Mouse (Mus musculus): ENCODE measurements at regions not wholly inside any gene's neighbourhood (a gene's known extent, or its start where the extent isn't known, plus 50 kb on each side); places are given as distances from the start of the nearest gene placed in this dataset.
"Not testable (repeated sequence)": the region's sequence is repeated elsewhere in the genome, so short reads cannot be mapped to it uniquely, and the experiment has no call there.

DNA sequence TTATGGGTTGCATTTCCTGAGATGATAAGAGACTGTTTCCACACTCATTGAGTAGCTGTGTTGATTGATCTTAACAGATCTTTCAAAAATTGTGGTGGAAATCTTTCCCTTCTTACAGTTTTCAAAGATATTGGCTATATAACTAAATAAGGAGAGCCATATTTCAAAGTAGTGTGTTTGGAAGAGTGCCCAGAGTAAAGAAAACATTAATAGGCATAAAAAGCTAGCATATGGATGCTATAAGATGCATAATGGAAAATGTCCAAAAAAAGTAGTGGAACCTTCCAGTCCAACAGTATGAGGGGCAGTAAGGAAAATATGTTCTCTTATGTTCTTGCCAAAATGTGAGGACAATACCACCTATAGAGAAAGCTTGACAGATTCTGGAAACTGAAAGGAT, 137.2 kb upstream of the Speer3 start:
- no peak for DNase-seq (ENCODE audit: low read depth, low spot score)

DNA sequence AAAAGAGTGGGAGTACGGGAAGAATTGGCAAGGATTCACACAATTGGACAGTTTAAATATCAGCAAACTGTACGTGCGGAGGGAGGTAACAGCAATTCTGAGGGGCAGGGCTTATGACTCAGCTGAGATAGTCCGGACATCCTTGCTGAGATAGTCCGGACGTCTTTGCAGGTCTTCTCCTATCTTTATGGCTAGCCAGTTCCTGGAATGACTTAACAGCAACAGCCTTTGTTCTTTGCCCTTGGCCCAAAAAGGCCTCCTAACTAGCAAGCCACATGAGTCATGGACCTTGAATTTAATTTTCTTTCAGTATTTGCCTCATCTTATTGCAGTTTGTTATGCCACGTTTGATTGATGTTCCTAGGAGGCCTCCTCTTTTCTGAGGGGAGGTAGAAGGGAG, 133.1 kb upstream of the Speer3 start:
- not testable (repeated sequence) for DNase-seq (ENCODE audit: low read depth, low spot score)

DNA sequence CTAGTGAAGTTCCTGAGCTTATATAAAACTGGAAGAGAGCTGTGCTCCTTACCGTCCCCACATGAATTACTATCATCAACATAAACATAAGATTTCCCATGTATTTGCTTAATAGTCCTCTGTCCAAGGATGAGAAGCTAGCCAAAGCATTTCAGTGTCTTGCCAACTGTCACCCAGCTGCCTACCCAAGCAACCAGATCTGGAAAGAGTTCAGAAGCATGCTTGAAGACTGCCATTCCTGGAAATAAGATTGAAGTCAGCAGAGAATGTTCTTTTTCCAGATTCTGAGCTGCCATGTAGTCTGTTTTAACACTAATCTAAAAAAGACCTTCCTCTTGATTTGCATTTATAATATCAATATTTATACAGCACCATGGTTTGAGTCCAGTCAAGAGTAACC, 131.9 kb upstream of the Speer3 start:
- no peak for DNase-seq (ENCODE audit: low read depth, low spot score)

DNA sequence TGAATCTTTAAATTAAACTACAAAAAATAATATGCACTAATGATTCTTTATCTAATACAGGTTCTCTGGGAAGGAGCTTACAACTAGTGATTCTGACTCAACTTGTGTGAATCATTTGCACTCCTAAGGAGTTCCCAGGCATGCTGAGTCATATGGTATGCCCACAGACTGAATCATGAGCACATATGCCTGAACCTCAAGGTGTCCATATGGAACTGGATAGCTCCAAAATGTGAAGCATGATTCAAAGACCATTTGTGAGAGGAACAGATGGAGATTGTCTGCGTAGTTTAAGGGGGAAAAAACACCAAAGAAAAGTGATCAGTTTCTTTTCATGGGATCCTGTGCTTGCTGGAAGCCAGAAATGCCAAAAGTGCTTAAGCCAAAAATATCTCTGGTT, 124.0 kb upstream of the Speer3 start:
- DNase-seq (ENCODE audit: low read depth, low spot score) = no peak

DNA sequence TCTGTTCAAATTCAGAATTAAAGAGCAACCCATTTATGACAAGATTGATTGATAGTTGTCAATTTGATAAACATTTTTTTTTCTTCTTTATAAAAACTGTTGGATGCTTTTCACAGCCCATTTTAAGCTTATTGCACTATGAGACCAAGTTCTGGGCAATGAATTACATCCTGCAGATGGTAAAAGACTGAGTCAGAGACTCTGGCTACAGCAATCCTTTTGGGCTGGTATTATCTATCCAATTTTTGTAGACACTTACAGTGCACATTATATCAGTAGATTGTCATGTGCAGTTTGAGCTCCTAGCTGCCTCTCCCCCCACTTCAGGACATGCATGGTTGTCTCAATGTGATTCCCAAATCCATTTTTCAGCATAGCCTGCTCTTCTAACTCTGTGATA, 122.6 kb upstream of the Speer3 start:
- no peak for DNase-seq (ENCODE audit: low read depth, low spot score)

DNA sequence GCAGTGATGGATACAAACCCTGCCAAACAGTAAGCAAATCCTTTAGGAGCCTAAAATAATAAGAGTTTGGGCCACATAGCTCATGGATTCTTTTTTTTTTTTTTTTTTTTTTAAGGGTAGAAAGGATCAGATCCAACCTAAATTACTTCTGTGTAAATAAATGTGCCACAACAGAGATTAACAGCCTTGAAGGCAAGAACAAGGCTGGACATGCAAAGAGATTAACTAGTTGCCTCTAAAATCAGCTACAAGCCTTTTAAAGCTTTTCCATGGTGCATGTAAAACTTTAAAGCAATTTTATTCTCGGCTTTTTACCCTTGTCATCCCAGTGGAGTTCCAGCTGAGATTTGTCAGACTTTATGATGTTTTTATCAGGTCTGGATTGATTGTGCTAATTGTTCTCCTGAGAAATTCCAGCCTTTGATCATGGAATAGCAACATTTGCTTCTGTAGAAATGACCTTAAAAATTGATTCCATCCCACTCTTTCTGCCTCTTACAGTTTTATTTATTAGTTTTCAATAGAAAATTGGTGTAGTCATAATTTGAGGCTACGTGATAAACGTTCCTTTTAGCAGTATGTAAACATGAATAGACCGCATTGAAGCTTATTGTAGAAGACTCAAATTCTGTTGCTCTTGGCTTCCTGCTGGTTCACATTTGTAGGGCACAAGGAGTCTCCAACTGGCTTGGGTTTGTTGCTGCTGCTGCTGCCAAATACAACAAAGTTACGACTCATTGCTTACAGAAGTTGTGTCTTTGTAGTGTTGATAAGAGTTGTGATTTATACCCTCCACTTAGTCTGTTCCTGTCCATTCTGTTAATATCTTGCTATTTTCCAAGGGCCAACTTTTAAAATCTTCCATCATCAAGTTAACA, 100.3 kb upstream of the Speer3 start:
- no peak for DNase-seq (ENCODE audit: low read depth, low spot score)

DNA sequence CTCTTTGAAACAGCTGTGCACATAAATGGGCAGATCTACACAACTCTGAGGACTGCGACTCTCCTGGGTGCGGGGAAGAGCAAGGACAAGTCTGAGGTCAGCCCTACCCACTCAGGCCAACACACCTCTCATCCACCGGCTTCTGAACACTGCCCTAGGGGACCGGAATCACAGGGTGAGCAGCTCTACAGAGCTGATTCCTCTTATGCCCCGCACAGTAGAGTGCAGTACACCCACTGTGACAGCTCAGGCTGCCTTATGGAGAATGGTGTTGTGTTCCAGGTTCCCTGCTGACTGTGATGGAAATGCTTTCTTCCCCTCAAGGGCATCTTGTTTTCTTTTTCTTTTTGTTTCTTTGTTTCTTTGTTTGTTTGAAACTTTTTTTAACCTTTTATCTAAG, 96.6 kb upstream of the Speer3 start:
- peak; percentile 61 for DNase-seq (ENCODE audit: low read depth, low spot score)

All from ES-CJ7 (cell line).